Mouse (Mus musculus) embryo, embryonic 11 days (tissue): Measurements from ENCODE around the gene Zfp646.

Experiments used
- DNase-seq: peaks from one replicate; pipeline ENCODE4 v3.0.0-alpha.2; 2015

Gene Zfp646

DNA sequence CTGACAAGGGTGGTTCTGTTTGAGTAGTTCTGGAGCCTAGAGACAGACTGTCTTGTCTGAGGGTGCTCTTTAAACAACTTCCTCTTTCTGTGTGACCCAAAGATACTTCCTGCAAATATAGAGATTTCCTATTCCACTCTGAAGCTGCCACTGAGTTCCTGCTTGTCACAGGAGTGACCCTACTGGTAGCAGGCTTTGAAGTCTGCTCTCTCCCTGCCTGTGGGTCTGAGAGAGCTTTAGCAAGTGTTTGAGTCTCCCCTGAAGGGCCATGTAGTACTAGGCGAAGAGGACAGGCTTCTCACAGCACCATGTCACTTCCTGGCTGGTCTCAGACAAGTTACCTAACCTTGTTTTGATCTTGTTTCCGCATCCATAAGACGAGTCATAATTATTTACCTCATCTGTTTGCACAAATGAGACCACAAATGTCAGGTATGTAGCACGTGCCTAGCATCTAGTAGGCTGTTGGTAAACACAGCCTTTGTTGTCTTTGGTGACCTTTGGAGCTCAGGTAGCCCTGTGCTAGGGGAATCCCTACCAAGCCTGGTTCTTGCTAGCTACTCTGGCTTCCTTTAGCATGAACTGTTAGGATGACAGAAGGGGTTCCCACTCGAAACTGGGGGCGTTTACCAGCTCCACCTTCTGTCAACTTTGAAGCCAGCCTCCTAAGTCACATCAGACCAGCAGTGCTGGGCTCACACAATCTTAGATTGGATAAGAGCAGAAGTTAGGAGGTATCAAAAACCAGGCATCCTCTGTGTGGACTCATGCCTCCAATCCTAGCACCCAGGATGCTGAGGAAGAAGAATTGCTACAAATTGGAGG, 46.6 kb downstream of the Zfp646 start:
- no peak for DNase-seq

DNA sequence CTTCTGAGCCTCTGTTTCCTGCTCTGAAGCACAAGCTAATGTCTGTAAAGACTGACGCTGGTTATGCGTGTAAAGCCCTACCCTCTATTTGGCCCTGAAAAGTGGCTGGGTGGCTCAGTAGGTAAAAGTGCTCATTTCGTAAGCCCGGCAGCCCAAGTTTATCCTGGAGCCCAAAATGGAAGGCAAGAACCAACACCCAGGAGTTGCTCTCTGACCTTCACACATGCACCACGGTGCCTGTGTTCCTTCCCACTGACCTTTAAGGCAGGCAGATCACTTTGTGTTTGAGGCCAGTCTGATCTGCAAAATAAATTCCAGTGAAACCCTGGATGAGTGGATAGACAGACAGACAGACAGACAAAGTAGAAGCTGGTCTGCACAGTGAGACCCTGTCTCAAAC, 47.7 kb downstream of the Zfp646 start:
- DNase-seq = no peak

DNA sequence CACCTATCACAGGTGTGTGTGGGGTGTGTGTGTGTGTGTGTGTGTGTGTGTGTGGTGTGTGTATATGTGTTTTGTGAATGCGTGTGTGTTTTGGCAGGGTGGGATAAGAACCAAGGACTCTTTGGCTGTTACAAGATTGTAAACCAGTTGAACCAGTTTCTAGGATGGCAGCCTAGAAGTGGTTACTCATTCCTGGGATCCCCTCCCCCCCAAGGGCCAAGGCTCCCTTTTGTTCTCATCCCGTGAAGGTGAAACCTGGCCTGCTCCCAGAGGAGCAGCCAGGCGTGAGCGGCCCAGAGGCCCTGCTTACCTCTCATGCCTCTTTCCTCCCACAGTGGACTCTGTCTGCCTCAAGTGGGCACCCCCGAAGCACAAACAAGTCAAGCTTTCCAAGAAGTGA, 49.2 kb downstream of the Zfp646 start:
- no peak for DNase-seq

DNA sequence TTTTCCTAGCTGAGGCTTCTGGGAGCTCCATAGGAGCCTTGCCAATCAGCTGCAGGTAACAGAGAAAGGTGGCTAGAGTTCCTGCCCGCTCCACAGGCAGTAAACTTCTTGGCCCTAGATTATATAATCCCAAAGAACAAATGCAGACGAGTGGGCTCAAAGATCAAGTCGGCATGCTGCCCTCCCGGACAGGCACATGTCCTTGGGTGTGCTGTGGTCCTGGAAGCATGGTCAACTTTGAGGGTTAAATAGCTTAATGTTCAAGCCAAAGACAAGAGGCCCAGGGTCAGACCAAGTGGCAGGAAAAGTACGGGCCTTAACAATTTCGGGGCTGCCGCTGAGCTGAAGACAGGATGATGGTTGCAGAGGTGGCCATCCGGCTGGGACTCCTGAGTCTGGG, 50.0 kb downstream of the Zfp646 start:
- DNase-seq = no peak

- DNase-seq = no peak
Measured at GRCm38 (mm10) chr7:127926846-127927245, 50.8 kb downstream of the Zfp646 start.

GRCm38 (mm10) chr7:127927726-127928125, 51.7 kb downstream of the Zfp646 start:
- DNase-seq = no peak

DNA sequence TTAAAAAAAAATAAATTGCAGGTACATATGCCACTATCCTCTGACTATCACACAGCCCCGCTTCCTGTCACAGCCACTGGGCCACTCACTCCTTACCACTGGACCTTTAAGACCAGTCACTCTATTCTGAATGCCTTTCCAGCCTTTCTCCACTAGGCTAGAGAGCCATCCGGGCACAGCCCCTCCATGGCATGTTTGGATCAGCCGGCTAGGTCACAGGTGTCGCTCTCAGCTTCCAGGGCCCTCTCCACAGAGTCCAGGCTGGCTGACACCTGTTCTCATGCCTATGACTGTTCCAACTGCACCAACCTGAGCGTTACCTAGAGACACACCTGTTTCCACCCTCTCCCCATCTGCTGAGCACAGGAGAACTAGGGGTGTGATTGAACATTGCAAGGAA, 52.6 kb downstream of the Zfp646 start:
- DNase-seq = no peak

- DNase-seq = peak; percentile 21
Measured at GRCm38 (mm10) chr7:127929923-127930322, 53.9 kb downstream of the Zfp646 start, which contains the start of gene Prss8. Gene Prss8, minus strand, starts transcription at chr7:127930104.

GRCm38 (mm10) chr7:127930636-127931035, 54.6 kb downstream of the Zfp646 start:
- no peak for DNase-seq

GRCm38 (mm10) chr7:127931351-127932135, 55.5 kb downstream of the Zfp646 start:
- DNase-seq = peak; percentile 30

GRCm38 (mm10) chr7:127932273-127933031, 56.4 kb downstream of the Zfp646 start:
- peak; percentile 64 for DNase-seq

GRCm38 (mm10) chr7:127934075-127934474, 58.1 kb downstream of the Zfp646 start:
- no peak for DNase-seq

DNA sequence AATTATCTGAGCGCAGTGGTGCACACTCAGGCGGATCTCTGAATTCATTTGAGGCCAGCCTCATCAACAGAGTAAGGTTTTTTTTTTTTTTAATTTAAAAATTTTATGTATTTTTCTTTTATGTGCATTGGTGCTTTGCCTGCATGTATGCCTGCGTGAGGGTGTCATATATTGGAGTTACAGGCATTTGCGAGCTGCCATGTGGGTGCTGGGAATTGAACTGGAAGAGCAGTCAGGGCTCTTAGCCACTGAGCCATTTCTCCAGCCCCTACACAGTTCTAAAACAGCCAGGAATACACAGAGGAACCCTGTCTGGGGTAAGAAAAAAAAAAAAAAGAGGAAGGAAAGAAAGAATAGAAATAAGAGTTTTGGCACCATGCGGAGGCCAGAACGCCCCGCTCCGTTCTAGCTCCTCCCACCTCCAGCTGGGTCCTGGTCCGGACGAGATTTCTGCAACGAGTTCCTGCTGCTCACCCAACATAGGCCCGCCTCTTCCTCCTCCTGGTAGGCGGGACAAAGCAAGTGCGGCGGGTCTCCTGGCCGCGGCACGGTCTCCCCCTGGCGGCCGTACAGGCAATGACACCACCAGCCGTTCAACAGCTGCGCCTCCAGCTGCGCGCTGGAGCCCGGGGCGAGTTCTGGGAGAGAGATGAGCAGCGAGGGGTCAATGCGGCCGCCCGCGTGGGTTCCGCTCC, 59.2 kb downstream of the Zfp646 start:
- DNase-seq = peak; percentile 96
